ENCODE assay signal across 24 mouse cellular contexts in the genomic region with DNA sequence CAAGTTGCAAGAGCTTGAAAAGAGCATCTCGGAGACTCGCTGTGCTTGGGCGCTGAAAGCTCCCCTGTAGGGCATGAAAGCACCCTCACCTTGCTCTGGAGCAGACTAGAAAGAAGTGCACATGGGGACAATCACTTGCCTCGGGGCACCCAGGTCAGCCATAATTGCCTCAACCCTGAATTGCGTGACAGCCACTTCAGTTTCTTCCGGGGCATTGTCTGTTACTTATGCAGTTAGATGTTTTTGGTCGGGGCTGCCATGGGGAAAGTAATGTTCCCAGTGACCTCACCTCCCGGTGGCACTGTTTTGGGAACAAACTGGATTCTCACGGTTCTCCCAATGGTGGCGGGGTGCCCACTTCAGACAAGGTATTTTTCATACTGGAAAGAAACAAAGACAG. TPM values are rescaled to one million over a fixed set of nuclear protein-coding genes. Genes with fewer than 3 reads are reported as not detected.
DNase-seq lines count a peak whose midpoint lies in the region; ATAC-seq and TF ChIP-seq lines count a peak whose summit lies in the region.
"Had no signal": no experiment of that assay in that cellular context is flagged by ENCODE, and none has a peak within 500 bp of the region (broad histone marks: within the 10 kb centered on the region; RNA-seq: fewer than 3 reads in every experiment).

No protein-coding gene starts in this region.

- DNase-seq in kidney, adult 2 months: peak; percentile 25
- no peak for DNase-seq in testis, postnatal 14 days (ENCODE audit: low spot score)
- DNase-seq in kidney, postnatal 14 days: peak; percentile 35
- DNase-seq in layer of hippocampus, postnatal 14 days (ENCODE audit: low spot score in 2 of 2): no peak
- no peak for DNase-seq in left cerebral cortex, postnatal 36 days (ENCODE audit: low spot score in 2 of 2)
- DNase-seq: B cell, adult 2 months; cerebellum, adult 18-20 months; cerebellum, postnatal 25 days; embryo, embryonic 11 days; gastrocnemius, postnatal 36 days; lung, embryonic 14.5 days; lung, postnatal 4 days; thymus, adult 2 months had no signal

- no peak overlapping the region for H3K4me3 ChIP-seq in kidney, adult 2 months (ENCODE audit: insufficient read depth, low read depth, low read length)
- H3K4me3 ChIP-seq in kidney, embryonic 16.5 days (ENCODE audit: low read length): no peak overlapping the region
- H3K4me3 ChIP-seq in testis, adult 2 months (ENCODE audit: control insufficient read depth, low read depth, low read length): peak overlapping the region; percentile 63
- H3K4me3 ChIP-seq: embryonic facial prominence, embryonic 15.5 days; heart, embryonic 10.5 days; hindbrain, embryonic 10.5 days; layer of hippocampus, adult 2 months; midbrain, embryonic 10.5 days had no signal

- intact Hi-C loops in left cerebral cortex, postnatal 36 days (cut with DNase I): no loop called here

- no peaks in the 10 kb centered on the region for H3K36me3 ChIP-seq in kidney, adult 2 months (ENCODE audit: control insufficient read depth, insufficient read depth, low read length)
- no peaks in the 10 kb centered on the region for H3K36me3 ChIP-seq in kidney, embryonic 16.5 days (ENCODE audit: insufficient read depth, low read length)
- no peaks in the 10 kb centered on the region for H3K36me3 ChIP-seq in testis, adult 2 months (ENCODE audit: control insufficient read depth, insufficient read depth, low read length)
- H3K36me3 ChIP-seq: embryonic facial prominence, embryonic 15.5 days; heart, embryonic 10.5 days; hindbrain, embryonic 10.5 days; midbrain, embryonic 10.5 days had no signal

- no peaks in the 10 kb centered on the region for H3K4me1 ChIP-seq in kidney, adult 2 months (ENCODE audit: control insufficient read depth, insufficient read depth, low read length)
- peaks cover 3% of the 10 kb centered on the region; the same call in 1 of the 2 replicates for H3K4me1 ChIP-seq in kidney, embryonic 16.5 days (ENCODE audit: insufficient read depth, low read length)
- peaks cover 7% of the 10 kb centered on the region for H3K4me1 ChIP-seq in testis, adult 2 months (ENCODE audit: control insufficient read depth, insufficient read depth, low read length)
- H3K4me1 ChIP-seq: embryonic facial prominence, embryonic 15.5 days; heart, embryonic 10.5 days; hindbrain, embryonic 10.5 days; midbrain, embryonic 10.5 days had no signal

- WGBS in kidney, adult 2 months: 46% methylated on average over 10 of the region's 10 CpGs
- 48% methylated on average over 10 of the region's 10 CpGs for WGBS in kidney, embryonic 16.5 days

- no peak overlapping the region for H3K27ac ChIP-seq in kidney, adult 2 months (ENCODE audit: insufficient read depth, low read depth, low read length)
- H3K27ac ChIP-seq in kidney, embryonic 16.5 days (ENCODE audit: low read length): no peak overlapping the region
- no peak overlapping the region for H3K27ac ChIP-seq in testis, adult 2 months (ENCODE audit: control insufficient read depth, insufficient read depth, low read depth, low read length)
- H3K27ac ChIP-seq: embryonic facial prominence, embryonic 15.5 days; heart, embryonic 10.5 days; hindbrain, embryonic 10.5 days; layer of hippocampus, adult 2 months; midbrain, embryonic 10.5 days had no signal

- TF ChIP-seq POLR2A in kidney, adult 2 months (IDR thresholded peaks at IDR 0.05; ENCODE audit: low read depth, low read length): no peak
- no peak for TF ChIP-seq POLR2A in testis, adult 2 months (IDR thresholded peaks at IDR 0.05; ENCODE audit: control insufficient read depth, low read depth, low read length)

- H3K4me2 ChIP-seq in kidney, embryonic 16.5 days (replicated peaks; ENCODE audit: low read depth, low read length): no peak overlapping the region
- H3K4me2 ChIP-seq: embryonic facial prominence, embryonic 15.5 days; liver, embryonic 11.5 days; lung, embryonic 14.5 days had no signal

- no peaks in the 10 kb centered on the region for H3K9me3 ChIP-seq in kidney, embryonic 16.5 days (ENCODE audit: low read length)
- H3K9me3 ChIP-seq: embryonic facial prominence, embryonic 15.5 days; heart, embryonic 10.5 days; hindbrain, embryonic 10.5 days; midbrain, embryonic 10.5 days had no signal

- H3K27me3 ChIP-seq in kidney, adult 2 months (replicated peaks; ENCODE audit: control insufficient read depth, insufficient read depth, low read length): no peaks in the 10 kb centered on the region
- H3K27me3 ChIP-seq in kidney, embryonic 16.5 days (ENCODE audit: insufficient read depth, low read length): no peaks in the 10 kb centered on the region
- H3K27me3 ChIP-seq in testis, adult 2 months (ENCODE audit: control insufficient read depth, insufficient read depth, low read length): no peaks in the 10 kb centered on the region
- H3K27me3 ChIP-seq: embryonic facial prominence, embryonic 15.5 days had no signal

- H3K9ac ChIP-seq in kidney, embryonic 16.5 days (replicated peaks; ENCODE audit: low read length): no peak overlapping the region
- H3K9ac ChIP-seq: embryonic facial prominence, embryonic 15.5 days; lung, embryonic 14.5 days had no signal

- ATAC-seq in kidney, embryonic 16.5 days (ENCODE audit: low FRiP score, low TSS enrichment): no peak
- ATAC-seq: forebrain, embryonic 16.5 days; inflammation-experienced regulatory T-cells, adult 6 months had no signal

- no peak for TF ChIP-seq CTCF in kidney, adult 2 months (conservative IDR thresholded peaks at IDR 0.05; ENCODE audit: insufficient read depth, insufficient read length, low read depth, low read length)
- TF ChIP-seq CTCF in testis, adult 2 months (IDR thresholded peaks at IDR 0.05; ENCODE audit: control insufficient read depth, insufficient read depth, insufficient replicate concordance, low read depth, low read length): no peak

RNA-seq across cellular contexts. Expression of gene Lipt2, which starts 9.0 kb away (rescaled TPM):
- polyA plus RNA-seq in kidney, adult 2 months (2012; rRNA removed): 3.6 and 4.4 TPM in 2 replicates
- polyA plus RNA-seq in kidney, embryonic 16.5 days (2015; fragmentation: Nextera tagmentation; extraction: Ambion mirVana): 19.6 and 21.7 TPM in 2 replicates
- 2.2 TPM in 2 replicates for polyA plus RNA-seq in testis, adult 2 months (2012; rRNA removed)
- total RNA-seq in layer of hippocampus, postnatal 14 days (2021): 1 to 10 TPM; 4.8 to 6.5 TPM
- total RNA-seq in left cerebral cortex, postnatal 36 days (2021): 1 to 10 TPM; 4.2 to 5.8 TPM

RNA-seq across cellular contexts. Expression of gene Kcne3, which starts 26.2 kb away (rescaled TPM):
- polyA plus RNA-seq in kidney, adult 2 months (2012; rRNA removed): 2.0 and 3.3 TPM in 2 replicates
- polyA plus RNA-seq in kidney, embryonic 16.5 days (2015; fragmentation: Nextera tagmentation; extraction: Ambion mirVana): 3.0 and 4.2 TPM in 2 replicates
- 193 and 197 TPM in 2 replicates for polyA plus RNA-seq in testis, adult 2 months (2012; rRNA removed)
- not detected for total RNA-seq in layer of hippocampus, postnatal 14 days (2021)
- under 1 TPM; 0.35 to 0.57 TPM for total RNA-seq in left cerebral cortex, postnatal 36 days (2021)
- total RNA-seq: midbrain, postnatal 0 days had no signal
- polyA plus RNA-seq: inflammation-experienced regulatory T-cells, adult 6 months had no signal

RNA-seq across cellular contexts. Expression of gene Pold3, which starts 28.7 kb away (rescaled TPM):
- 8.1 and 9.6 TPM in 2 replicates for polyA plus RNA-seq in kidney, adult 2 months (2012; rRNA removed)
- polyA plus RNA-seq in kidney, embryonic 16.5 days (2015; fragmentation: Nextera tagmentation; extraction: Ambion mirVana): 63.9 and 64.6 TPM in 2 replicates
- polyA plus RNA-seq in testis, adult 2 months (2012; rRNA removed): 50.6 and 51.6 TPM in 2 replicates
- total RNA-seq in layer of hippocampus, postnatal 14 days (2021): 10 to 100 TPM; 23.2 to 25.2 TPM
- total RNA-seq in left cerebral cortex, postnatal 36 days (2021): 10 to 100 TPM; 23.0 to 37.3 TPM

Comparison
In these comparisons a context has a peak if more than half of its experiments do, and no peak if none do; other contexts are left out.
1. DNase-seq: peak in kidney, adult 2 months (single experiment) and kidney, postnatal 14 days (single experiment); none in testis, postnatal 14 days (single experiment), layer of hippocampus, postnatal 14 days (0 of 2) and left cerebral cortex, postnatal 36 days (0 of 2).
2. RNA of gene Kcne3, which starts 26.2 kb away (polyA plus RNA-seq): 193 to 197 TPM in testis, adult 2 months; 2.0 to 3.3 TPM in kidney, adult 2 months and 3.0 to 4.2 TPM in kidney, embryonic 16.5 days; every median in the first group is over 10 times any median in the second.